Mouse (Mus musculus) lung, embryonic 15.5 days (tissue): ENCODE results near the gene Chrm3. TPM values are rescaled to one million over a fixed set of nuclear protein-coding genes. Genes with fewer than 3 reads are reported as not detected.
A peak's percentile ranks its signal among the peaks of the same experiment; 100 is the strongest.

Source experiments
- ATAC-seq: fragments of 200-750 bp; cut with Nextera tagmentation; 2 replicates; pipeline ENCODE4 v1.8.0; 2017; ENCODE audit warnings: moderate number of reproducible peaks, borderline replicate concordance; ENCODE audit not compliant: low FRiP score, low TSS enrichment; ENCODE audit errors: extremely low read depth
- H3K27ac ChIP-seq: fragments of 300-500 bp; sonication (generic); 2 replicates; pipeline ENCODE4 v1.5.1; 2015; ENCODE audit warnings: moderate library complexity, mild to moderate bottlenecking, inconsistent platforms
- H3K27me3 ChIP-seq: fragments of 300-500 bp; sonication (generic); 2 replicates; pipeline ENCODE4 v1.6.1; 2015; ENCODE audit warnings: inconsistent platforms
- H3K36me3 ChIP-seq: fragments of 300-500 bp; sonication (generic); 2 replicates; pipeline ENCODE4 v1.6.1; 2015; ENCODE audit warnings: inconsistent platforms
- H3K4me1 ChIP-seq: fragments of 300-500 bp; sonication (generic); 2 replicates; pipeline ENCODE4 v1.6.1; 2015; ENCODE audit warnings: inconsistent platforms
- H3K4me2 ChIP-seq: fragments of 300-500 bp; sonication (generic); 2 replicates; pipeline ENCODE4 v1.6.1; 2015; ENCODE audit warnings: inconsistent platforms, mild to moderate bottlenecking, moderate library complexity
- H3K4me3 ChIP-seq: fragments of 300-500 bp; sonication (generic); 2 replicates; pipeline ENCODE4 v1.5.1; 2015; ENCODE audit warnings: mild to moderate bottlenecking, inconsistent platforms
- H3K9ac ChIP-seq: fragments of 300-500 bp; sonication (generic); 2 replicates; pipeline ENCODE4 v1.6.1; 2015; ENCODE audit warnings: inconsistent platforms
- H3K9me3 ChIP-seq: fragments of 300-500 bp; sonication (generic); 2 replicates; pipeline ENCODE4 v1.6.1; 2016; ENCODE audit warnings: inconsistent platforms
- WGBS: fragments of 180-500 bp; shearing (Covaris S2); methylation state at CpG from one replicate; pipeline ENCODE4 v1.1.7; 2015; 5-methylcytosine and 5-hydroxymethylcytosine counted together
- polyA plus RNA-seq: library from polyadenylated mRNA; unstranded; fragments of >200 nt; fragmentation: Nextera tagmentation; extraction: Ambion mirVana; gene quantifications from 2 replicates; pipeline ENCODE4 v1.2.1, GENCODE M21; 2015

The Chrm3 gene
- polyA plus RNA-seq, 1 experiment from 2014 or later: 0.55 TPM

DNA sequence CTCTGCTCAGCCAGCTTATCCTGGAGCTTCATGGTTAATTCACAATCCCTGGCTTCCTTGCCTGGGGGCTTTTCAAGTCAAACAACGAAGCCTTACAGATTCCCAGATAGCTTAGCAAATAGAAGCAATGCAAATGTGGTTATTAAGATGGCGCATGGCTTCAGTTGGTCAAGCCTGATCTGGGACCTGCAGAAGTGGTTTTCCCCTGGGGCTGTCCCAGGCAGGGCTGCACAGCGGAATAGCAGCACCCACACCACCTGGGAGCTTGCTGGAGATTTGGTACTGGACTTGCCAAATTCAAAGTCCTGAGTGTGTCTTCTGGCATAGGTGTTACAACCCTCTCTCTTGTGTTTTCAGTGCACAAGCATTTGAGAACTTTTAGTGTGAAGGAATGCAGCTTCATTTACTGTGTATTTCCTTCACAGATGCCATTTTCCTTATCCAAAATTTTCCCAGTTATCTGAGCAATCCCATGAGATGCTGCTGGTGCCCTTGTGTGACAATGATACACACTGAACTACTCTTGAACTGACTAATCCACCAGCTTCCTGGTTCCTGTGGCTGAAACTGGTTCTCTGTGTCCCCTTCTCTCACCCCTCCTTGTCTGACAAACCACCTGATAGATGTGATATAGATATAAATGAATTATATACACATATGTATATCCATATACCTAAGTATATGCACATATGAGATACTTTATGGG is 461.8 kb downstream of the Chrm3 start:
- no peaks in the 10 kb centered on the region for H3K36me3 ChIP-seq
- no peak overlapping the region for H3K9ac ChIP-seq
- no peak overlapping the region for H3K4me3 ChIP-seq
- no peak overlapping the region for H3K27ac ChIP-seq
- H3K4me1 ChIP-seq: no peaks in the 10 kb centered on the region
- no peak overlapping the region for H3K4me2 ChIP-seq
- no peak for ATAC-seq
- no peaks in the 10 kb centered on the region for H3K9me3 ChIP-seq
- 69% methylated on average over 3 of the region's 3 CpGs for WGBS
- no peaks in the 10 kb centered on the region for H3K27me3 ChIP-seq

DNA sequence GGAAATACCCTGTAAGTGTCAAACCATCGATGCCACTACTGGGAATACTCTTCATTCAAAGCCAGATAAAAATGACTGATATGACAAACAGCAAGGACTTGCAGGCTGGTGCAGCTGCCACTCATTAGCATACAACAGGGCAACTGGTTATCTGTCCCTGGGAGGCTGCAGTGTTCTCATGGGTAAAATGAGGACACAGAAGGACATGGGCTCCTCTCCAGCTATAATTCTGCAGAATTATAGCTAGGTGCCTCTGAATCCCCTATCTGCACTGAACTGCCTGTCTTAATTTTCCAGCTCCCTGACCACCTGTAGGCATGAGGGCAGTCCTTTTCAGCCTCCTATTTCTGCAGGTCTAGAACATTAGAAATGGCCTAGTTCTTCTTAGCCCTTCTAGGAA is 463.4 kb downstream of the Chrm3 start:
- no peak overlapping the region for H3K4me2 ChIP-seq
- no peak overlapping the region for H3K9ac ChIP-seq
- H3K4me3 ChIP-seq: no peak overlapping the region
- ATAC-seq: no peak
- no peaks in the 10 kb centered on the region for H3K4me1 ChIP-seq
- no peaks in the 10 kb centered on the region for H3K36me3 ChIP-seq
- no peaks in the 10 kb centered on the region for H3K27me3 ChIP-seq
- H3K9me3 ChIP-seq: no peaks in the 10 kb centered on the region
- H3K27ac ChIP-seq: no peak overlapping the region
- WGBS: 21% methylated on average over 1 of the region's 1 CpGs

DNA sequence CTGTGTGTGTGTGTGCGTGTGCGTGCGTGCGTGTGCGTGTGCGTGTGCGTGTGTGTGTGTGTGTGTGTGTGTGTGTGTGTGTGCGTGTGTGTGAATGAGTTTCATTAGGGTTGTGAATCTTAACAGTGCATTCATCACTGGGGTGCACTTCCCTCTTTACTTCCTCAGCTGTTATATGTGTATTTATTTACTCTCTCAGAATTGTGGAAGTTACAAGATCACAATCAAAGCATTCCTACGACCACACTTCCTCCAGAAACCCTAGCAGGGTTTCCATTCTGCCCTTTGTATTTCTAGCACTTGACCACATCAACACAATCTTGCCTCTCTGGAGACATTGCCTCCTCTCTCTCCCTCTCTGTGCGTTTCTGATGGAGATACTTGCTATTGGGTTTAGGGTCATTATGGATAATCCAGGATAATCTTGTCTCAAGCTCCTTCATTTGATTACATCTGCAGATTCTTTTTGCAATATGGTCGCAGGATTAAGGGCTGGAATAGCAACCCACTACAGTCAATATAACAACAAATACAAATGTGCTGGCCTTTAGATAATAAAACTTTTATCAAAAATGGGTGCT is 465.5 kb downstream of the Chrm3 start:
- no peak overlapping the region for H3K9ac ChIP-seq
- WGBS: 85% methylated on average over 11 of the region's 11 CpGs
- no peak overlapping the region for H3K4me3 ChIP-seq

DNA sequence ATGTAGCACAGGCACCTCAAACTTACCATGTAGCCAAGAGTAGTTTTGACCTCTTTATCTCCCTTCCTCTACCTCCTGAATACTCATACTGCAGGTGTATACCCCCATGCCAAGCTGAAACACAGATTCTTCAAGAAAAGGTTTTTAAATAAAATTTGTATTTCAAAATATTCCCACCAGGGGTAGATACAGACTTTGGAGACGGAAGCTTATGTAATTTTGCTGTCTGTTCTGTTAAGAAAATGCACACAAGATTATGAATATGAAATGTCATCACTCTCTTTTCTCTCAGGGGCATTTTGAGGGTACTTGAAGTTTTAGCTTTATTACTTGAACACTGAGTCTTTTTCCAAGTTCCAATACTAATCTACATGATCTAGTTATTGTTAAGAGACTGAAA is 469.6 kb downstream of the Chrm3 start:
- peaks cover 9% of the 10 kb centered on the region; the same call in 1 of the 2 replicates for H3K4me1 ChIP-seq
- H3K27ac ChIP-seq: no peak overlapping the region
- 59% methylated on average over 1 of the region's 1 CpGs for WGBS
- H3K4me2 ChIP-seq: no peak overlapping the region
- no peaks in the 10 kb centered on the region for H3K27me3 ChIP-seq
- no peak overlapping the region for H3K9ac ChIP-seq
- ATAC-seq: no peak
- no peaks in the 10 kb centered on the region for H3K36me3 ChIP-seq
- no peaks in the 10 kb centered on the region for H3K9me3 ChIP-seq
- H3K4me3 ChIP-seq: no peak overlapping the region

More for the DNA sequence above, 465.5 kb downstream of the Chrm3 start:
- H3K36me3 ChIP-seq: no peaks in the 10 kb centered on the region
- no peaks in the 10 kb centered on the region for H3K9me3 ChIP-seq
- no peak overlapping the region for H3K27ac ChIP-seq
- H3K27me3 ChIP-seq: no peaks in the 10 kb centered on the region
- no peaks in the 10 kb centered on the region for H3K4me1 ChIP-seq
- H3K4me2 ChIP-seq: no peak overlapping the region
- no peak for ATAC-seq

DNA sequence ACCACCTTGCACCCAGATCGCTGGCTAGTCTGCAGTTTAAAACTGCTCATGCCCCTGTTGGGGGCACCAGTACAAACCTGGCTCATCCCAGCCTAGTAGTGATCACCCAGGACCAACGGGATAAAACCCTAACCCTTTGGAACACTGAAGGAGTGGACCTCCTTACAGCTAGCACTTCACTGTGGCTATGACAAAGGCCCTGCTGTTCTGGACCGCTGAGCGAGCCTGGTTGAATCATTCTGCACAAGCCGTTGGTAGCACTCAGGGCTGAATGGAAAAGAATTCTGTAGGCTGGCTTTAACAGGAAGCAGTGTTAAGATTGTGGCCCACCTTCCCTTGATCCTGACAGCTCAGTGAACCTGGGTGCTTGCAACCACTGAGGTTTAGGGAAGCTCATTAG is 470.2 kb downstream of the Chrm3 start:
- Histone ChIP-seq H3K4me2 (no peak overlapping the region), H3K4me3 (no peak overlapping the region), H3K9me3 (no peaks in the 10 kb centered on the region), H3K27me3 (no peaks in the 10 kb centered on the region), H3K36me3 (no peaks in the 10 kb centered on the region), H3K27ac (peak overlapping the region; percentile 61; the same call in 1 of the 2 replicates), H3K9ac (no peak overlapping the region), H3K4me1 (peaks cover 10% of the 10 kb centered on the region; the same call in 1 of the 2 replicates)
- 56% methylated on average over 5 of the region's 5 CpGs for WGBS
- no peak for ATAC-seq

DNA sequence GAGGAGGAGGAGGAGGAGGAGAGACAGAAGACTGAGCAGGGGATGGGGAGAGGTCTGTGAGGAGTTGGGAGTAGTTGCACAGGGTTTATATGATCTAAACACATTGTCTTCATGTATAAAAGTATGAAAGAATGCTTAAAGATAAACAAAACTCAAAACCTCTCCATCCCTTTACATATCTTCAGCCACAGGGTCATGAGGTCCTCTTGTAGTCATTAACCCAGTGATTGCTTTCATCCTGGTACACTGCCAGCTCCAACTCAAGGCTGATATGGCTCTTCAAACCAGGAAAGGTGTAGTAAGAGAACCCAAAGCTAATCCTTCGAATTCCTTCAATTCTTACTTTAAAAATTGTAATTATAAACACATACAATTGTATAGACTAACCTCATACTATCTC is 470.7 kb downstream of the Chrm3 start:
- H3K9me3 ChIP-seq: no peaks in the 10 kb centered on the region
- H3K4me2 ChIP-seq: no peak overlapping the region
- no peaks in the 10 kb centered on the region for H3K36me3 ChIP-seq
- no peak overlapping the region; the same call in 1 of the 2 replicates for H3K27ac ChIP-seq
- H3K4me1 ChIP-seq: peaks cover 10% of the 10 kb centered on the region; the same call in 1 of the 2 replicates
- no peak overlapping the region for H3K9ac ChIP-seq
- H3K4me3 ChIP-seq: no peak overlapping the region
- ATAC-seq: no peak
- WGBS: 33% methylated on average over 1 of the region's 1 CpGs
- H3K27me3 ChIP-seq: no peaks in the 10 kb centered on the region

DNA sequence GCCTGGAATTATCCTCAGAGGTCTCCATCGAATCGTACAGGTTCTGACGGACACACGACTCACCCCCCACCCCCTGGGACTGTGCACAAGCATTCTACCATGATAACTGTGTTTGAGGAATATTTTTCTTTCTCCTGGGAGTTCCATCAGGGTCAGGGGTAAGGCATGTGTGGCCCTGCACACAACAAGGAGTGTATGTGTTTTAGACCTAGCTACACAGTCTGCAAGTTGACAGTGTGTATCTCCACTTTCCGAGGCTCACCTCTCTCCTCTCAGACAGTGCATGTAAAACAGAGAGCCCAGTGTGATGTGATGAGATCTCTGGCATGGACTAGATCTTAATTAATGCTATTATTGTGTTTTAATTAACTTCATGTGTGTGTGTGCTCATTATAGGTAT is 472.4 kb downstream of the Chrm3 start:
- H3K9me3 ChIP-seq: no peaks in the 10 kb centered on the region
- peaks cover 10% of the 10 kb centered on the region; the same call in 1 of the 2 replicates for H3K4me1 ChIP-seq
- H3K9ac ChIP-seq: no peak overlapping the region
- no peak overlapping the region for H3K4me3 ChIP-seq
- no peak for ATAC-seq
- H3K4me2 ChIP-seq: no peak overlapping the region
- H3K27ac ChIP-seq: no peak overlapping the region
- H3K36me3 ChIP-seq: no peaks in the 10 kb centered on the region
- no peaks in the 10 kb centered on the region for H3K27me3 ChIP-seq
- 62% methylated on average over 5 of the region's 5 CpGs for WGBS

DNA sequence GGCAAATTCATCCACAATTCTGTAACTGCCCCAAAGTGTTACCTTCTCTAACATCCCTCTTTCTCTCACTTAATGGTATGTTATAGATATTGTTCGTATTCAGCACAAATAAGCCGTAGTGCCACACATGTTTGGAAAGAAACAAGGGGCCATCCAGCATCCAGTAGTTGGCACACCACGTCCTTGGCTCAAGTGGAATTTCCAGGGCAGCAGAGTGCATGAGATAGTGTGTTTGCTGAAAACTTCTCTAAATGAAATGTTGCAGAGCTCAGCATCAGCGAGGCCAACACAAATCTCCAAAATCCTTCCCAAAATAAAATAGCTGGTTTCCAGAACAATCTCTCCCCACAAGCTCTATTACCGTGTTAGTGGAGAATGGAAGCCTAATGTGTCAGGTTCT is 473.4 kb downstream of the Chrm3 start:
- no peak for ATAC-seq
- Histone ChIP-seq H3K4me2 (no peak overlapping the region), H3K9me3 (no peaks in the 10 kb centered on the region), H3K36me3 (no peaks in the 10 kb centered on the region), H3K27ac (no peak overlapping the region), H3K4me1 (peaks cover 15% of the 10 kb centered on the region), H3K4me3 (no peak overlapping the region), H3K9ac (no peak overlapping the region), H3K27me3 (no peaks in the 10 kb centered on the region)
- WGBS: 72% methylated on average over 5 of the region's 5 CpGs

DNA sequence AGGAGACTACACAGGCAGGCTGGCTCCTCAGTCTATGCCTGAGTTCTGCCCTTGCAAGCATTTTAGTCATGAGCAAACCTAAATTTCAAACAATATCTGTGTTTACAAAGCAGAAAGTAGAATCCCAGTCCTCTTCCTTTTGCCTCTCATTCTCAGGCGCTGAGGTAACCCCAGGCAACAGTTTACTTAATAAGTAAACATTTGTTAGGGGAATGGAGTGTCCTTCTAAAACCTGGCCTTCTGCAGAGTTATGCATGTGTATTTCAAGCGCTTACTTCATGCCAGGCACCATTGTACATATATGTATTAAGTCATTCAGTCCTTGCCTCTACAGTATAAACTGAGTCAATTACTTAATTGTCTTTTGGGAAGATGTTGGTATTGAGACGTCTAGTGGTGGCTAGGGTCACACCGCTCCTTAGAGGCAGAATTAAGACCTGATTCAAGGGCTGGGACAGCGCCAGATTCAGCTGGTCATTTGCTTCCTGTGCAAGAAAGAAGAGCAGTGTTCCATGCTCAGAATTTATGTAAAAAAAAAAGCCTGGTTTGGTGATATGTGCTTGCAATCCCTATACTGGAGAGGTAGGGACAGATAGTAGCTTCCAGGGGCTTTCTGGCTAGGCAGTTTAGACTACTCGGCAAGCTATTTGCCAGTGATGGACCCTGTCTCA is 474.0 kb downstream of the Chrm3 start:
- no peak for ATAC-seq
- 56% methylated on average over 6 of the region's 6 CpGs for WGBS

DNA sequence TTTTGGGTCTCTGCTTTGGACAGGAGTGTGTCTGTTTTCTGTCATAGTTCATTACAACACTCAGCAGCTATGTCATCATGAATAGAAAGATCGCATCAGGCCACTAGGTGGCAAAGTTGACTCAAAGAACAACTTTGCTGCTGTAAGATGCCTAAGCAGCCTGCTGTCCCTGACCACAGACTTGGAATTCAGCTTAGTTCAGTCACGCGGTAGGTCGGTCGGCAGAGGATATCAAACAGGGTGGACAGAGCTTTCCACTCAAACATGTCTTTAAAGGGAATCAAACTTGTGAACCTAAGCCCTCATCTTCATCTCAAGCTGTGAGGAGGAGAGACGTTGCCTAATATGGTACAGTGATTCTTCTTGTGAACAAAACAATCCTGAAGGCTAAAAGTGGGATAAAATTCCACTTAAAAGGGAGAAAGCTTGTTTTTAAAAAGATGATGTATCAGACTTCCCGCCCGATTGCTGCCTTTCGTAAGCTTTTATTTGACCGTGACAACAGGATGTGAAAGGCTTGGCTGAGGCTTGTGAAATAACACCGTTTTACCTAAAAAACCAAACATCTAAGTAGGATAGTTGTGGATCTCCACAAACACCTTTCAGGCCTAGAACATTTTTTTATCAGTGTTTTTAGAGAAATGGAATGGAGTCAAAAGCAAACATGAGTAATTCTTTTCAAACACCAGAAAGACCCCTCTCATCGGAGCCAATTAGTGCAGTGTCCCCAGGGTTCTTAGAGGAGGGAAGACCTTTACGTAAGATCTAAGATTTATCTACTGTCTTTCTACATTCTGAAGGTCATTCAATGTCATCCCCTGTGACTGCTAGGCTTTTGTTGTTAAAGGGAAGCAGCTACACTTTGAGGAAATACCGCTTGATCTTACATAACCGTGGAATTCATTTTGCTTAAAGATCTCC is 478.0 kb downstream of the Chrm3 start:
- Histone ChIP-seq H3K4me1 (peaks cover 15% of the 10 kb centered on the region), H3K9me3 (no peaks in the 10 kb centered on the region), H3K27ac (no peak overlapping the region), H3K4me3 (no peak overlapping the region), H3K27me3 (no peaks in the 10 kb centered on the region), H3K9ac (no peak overlapping the region), H3K4me2 (no peak overlapping the region), H3K36me3 (no peaks in the 10 kb centered on the region)
- ATAC-seq: peak; percentile 88
- WGBS: 33% methylated on average over 15 of the region's 15 CpGs

More for the DNA sequence above, 474.0 kb downstream of the Chrm3 start:
- Histone ChIP-seq H3K9me3 (no peaks in the 10 kb centered on the region), H3K27ac (no peak overlapping the region), H3K4me1 (peaks cover 15% of the 10 kb centered on the region), H3K4me2 (no peak overlapping the region), H3K9ac (no peak overlapping the region), H3K4me3 (no peak overlapping the region), H3K27me3 (no peaks in the 10 kb centered on the region), H3K36me3 (no peaks in the 10 kb centered on the region)

DNA sequence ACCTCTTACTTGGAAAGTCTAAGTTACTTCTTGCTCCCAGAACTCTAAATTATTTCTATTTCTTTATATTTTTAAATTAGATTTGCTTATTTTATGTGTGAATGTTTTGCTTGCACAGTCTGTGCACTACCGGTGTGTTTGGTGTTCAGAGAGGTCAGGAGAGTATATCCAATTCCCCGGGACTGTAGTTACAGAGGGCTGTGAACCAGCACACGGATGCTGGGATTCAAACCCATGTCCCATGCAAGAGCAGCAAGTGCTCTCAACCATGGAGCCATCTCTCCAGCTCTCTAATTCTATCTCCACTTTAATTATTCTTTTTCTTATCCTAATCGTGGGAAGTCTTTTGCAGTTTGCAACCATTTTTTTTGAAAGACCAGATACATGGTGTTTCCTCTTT is 478.7 kb downstream of the Chrm3 start:
- H3K9ac ChIP-seq: no peak overlapping the region
- H3K27ac ChIP-seq: no peak overlapping the region
- no peaks in the 10 kb centered on the region for H3K9me3 ChIP-seq
- 49% methylated on average over 4 of the region's 4 CpGs for WGBS
- H3K27me3 ChIP-seq: no peaks in the 10 kb centered on the region
- ATAC-seq: no peak
- no peaks in the 10 kb centered on the region for H3K36me3 ChIP-seq
- H3K4me3 ChIP-seq: no peak overlapping the region
- peaks cover 14% of the 10 kb centered on the region for H3K4me1 ChIP-seq
- H3K4me2 ChIP-seq: no peak overlapping the region
